Mouse (Mus musculus): ENCODE measurements around the gene Ptprj.

DNA sequence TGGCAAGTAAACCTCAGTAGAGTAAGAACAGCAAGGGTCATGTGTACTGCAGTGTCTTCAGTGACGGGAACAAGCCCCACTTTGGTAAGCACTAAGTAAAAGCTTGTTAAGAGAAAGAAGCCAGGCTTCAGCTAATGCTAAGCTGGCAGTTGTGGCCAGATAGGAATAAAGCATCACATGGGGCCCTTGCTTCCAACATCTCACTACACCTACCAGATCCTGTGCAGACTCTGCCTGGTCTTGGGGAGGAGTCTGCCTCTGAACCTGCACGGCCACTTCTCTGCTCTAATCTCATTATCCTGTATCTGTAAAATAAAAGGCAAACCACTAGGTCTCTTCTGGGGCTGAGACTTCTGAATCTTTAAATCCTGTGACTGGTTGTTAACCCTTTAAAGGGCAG, 39.2 kb upstream of the Ptprj start:
- no peak for TF ChIP-seq CTCF (IDR thresholded peaks at IDR 0.05; ENCODE audit: insufficient read depth, low read depth, low read length)
- no peak for TF ChIP-seq POLR2A (IDR thresholded peaks at IDR 0.05; ENCODE audit: insufficient read depth, low read depth, low read length)

All from olfactory bulb, adult 2 months (tissue).